Mouse (Mus musculus) right cerebral cortex, adult 2 months (tissue): ENCODE measurements around the gene Ceacam13.
"Not testable (repeated sequence)": the region's sequence is repeated elsewhere in the genome, so short reads cannot be mapped to it uniquely, and the experiment has no call there.

Experiments used
- DNase-seq, 2 experiments: peaks; one replicate each; pipeline ENCODE4 v3.0.0; 2021 to 2022; ENCODE audit warnings: low spot score in 2 of 2

Gene Ceacam13

GRCm38 (mm10) chr7:18009589-18009988 lies at the start of gene Ceacam13:
Gene Ceacam13 (plus strand): TSS chr7:18009889.
- no peak for DNase-seq

DNA sequence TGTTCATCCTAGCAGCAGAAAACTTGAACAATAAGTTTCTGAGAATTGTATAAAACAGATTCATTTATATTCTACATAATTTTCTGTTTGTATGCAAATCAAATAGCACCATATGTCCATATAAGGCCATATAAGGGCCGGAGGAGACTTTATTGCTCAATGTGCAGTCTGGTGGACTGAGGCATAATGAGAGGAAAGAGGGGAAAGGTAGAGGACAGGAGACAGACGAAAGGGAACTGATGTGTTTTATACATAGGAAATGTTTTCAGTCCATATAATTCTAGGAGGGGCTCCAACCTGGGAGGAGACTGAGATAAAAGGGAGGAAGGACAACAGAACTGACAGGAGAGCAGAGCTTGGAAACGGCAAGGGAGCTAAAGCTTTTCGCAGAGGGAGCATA lies 37.9 kb upstream of the Ceacam13 start, which contains the start of gene Ceacam11:
Gene Ceacam11 (plus strand): TSS at position 301 of the 400 bp plus-strand sequence.
- no peak for DNase-seq

DNA sequence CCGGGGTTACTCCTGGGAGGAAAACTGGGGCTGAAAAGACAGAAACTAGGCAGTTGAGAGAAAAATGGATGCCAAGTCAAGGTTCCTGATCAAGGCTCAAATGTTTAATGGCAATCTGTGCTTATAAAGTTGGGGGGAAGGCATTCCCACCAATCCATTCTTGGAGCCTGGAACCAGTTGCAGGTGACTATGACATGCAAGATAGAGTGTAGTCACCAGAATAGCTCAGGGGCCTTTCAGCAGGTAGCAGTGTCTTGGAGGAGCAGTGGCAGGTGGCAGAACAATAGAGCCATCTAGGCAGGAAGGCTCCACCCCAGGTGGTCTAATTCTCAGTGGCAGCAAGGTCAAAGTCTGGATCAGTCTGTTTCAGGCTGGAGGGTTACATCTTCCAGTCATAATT lies 8.6 kb upstream of the Ceacam13 start:
- not testable (repeated sequence) for DNase-seq

GRCm38 (mm10) chr7:18065629-18066028 lies 55.9 kb downstream of the Ceacam13 start, which contains the start of gene Ceacam12:
Gene Ceacam12 (plus strand): TSS chr7:18065929.
- no peak for DNase-seq
